Mouse (Mus musculus) gastrocnemius, postnatal 25 days (tissue): ENCODE results near the gene Tbp. TPM values are rescaled to one million over a fixed set of nuclear protein-coding genes. Genes with fewer than 3 reads are reported as not detected.
"Not testable (repeated sequence)": the region's sequence is repeated elsewhere in the genome, so short reads cannot be mapped to it uniquely, and the experiment has no call there.

Experiments
- DNase-seq: peaks from one replicate; pipeline ENCODE4 v3.0.0; 2022
- total RNA-seq, 2 experiments: library from RNA; stranded (reverse); gene quantifications; 1 replicate in 1 of 2; 2 replicates in 1 of 2; pipeline ENCODE4 v1.2.3; 2021

Gene Tbp
- total RNA-seq, 2 experiments from 2014 or later = 7.0 to 7.7 TPM

GRCm38 (mm10) chr17:15536457-15536904, 36.8 kb downstream of the Tbp start:
- DNase-seq = no peak

DNA sequence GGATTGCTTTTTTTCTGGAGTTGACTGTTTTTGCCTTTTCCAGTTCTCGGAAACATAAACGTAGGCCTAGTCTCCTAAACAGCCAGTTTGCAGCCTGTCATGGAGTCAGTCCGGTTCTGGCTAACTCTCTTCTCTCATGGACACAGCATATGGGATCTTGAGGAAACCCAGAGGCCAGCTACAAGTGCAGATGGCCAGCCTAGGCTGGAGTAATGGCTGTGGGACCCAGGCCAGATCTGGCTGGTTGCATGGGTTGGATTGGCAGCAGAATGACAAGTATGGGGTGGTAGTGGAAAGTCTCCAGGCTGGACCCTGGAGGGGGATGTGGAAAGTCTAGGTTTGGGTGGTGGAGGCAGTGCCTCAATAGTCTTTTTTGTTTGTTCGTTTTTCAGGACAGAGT, 40.6 kb downstream of the Tbp start:
- DNase-seq = no peak

GRCm38 (mm10) chr17:15543868-15544267, 44.2 kb downstream of the Tbp start:
- not testable (repeated sequence) for DNase-seq

GRCm38 (mm10) chr17:15546440-15546839, 46.8 kb downstream of the Tbp start:
- no peak for DNase-seq

- no peak for DNase-seq
These were observed 50.0 kb downstream of the Tbp start for GRCm38 (mm10) chr17:15549713-15550112.

DNA sequence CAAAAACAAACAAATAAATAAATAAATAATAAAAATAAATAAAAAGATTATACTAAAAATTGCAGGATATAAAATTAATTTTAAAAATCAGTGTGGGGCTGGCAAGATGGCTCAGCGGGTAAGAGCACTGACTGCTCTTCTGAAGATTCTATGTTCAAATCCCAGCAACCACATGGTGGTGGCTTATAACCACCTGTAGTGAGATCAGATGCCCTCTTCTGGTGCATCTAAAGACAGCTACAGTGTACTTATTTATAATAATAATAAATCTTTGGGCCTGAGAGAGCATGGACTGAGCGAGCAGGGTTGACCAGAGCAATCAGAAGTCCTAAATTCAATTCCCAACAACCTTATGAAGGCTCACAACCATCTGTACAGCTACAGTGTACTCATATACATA, 60.3 kb downstream of the Tbp start:
- no peak for DNase-seq

GRCm38 (mm10) chr17:15564014-15564927, 64.6 kb downstream of the Tbp start, which contains the start of gene Prdm9:
TSS of gene Prdm9 (minus strand) at chr17:15564354.
- peak; percentile 99 for DNase-seq

DNA sequence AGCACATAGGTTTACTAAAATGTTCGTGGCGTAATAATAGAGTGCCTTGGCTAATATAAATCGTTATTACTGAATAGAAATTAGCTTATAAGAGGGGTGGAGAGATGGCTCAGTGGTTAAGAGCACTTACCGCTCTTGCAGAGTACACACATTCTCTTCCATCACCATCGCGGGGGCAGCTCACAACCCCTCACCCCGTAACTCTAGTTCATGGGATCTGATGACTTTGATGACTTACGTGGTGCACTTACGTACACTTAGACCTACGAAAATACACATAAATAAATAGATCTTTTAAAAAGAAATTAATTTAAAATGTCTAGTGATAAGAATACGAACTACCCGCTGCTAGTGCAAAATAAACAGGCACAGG, 65.2 kb downstream of the Tbp start:
- DNase-seq = no peak

DNA sequence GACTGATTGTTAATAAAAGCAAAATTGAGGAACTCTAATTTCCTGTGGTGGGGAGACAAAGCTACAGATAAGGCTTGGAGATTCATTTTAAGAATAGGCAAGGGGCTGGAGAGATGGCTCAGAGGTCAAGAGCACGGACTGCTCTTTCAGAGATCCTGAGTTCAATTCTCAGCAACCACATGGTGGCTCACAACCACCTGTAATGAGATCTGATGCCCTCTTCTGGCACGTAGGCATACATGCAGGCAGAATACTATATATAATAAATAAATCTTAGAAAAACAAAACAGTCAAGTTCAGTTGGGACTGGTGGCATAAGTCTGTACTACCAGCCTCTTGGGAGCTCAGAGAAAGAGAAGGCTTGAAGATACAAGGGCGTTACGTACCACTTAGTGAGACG, 67.2 kb downstream of the Tbp start:
- no peak for DNase-seq

- DNase-seq = no peak
These were observed 75.4 kb downstream of the Tbp start for GRCm38 (mm10) chr17:15575056-15575455.

DNA sequence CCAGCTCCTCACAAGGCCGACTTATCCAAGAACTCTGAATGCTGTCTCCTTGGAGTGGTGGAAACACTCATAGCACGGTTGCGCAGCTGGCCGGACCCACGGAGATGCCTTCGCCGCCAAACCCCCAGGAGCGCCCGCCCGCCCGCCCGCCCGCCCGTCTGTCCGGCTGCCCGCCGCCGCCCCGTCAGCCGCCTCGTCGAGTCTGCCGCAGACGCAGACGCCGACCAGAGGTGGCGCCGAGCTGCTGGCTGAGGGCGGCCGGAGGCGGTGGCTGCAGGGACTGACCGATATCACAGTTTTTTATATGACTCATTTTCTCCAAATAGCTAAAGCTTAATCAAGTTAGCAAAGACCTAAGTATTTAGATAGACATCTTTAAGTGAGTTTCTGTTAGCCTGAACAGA, 77.6 kb downstream of the Tbp start:
- DNase-seq = peak; percentile 25

Other genes starting within 250 kb of the Tbp start
- 1 to 10 TPM; 3.4 to 3.8 TPM for gene Dll1, start 123.0 kb upstream of the Tbp start, total RNA-seq
- 10 to 100 TPM in 1 of 2 experiments, 1 to 10 TPM in 1; 8.6 to 10.3 TPM for gene Fam120b, start 103.7 kb upstream of the Tbp start, total RNA-seq
- gene Psmb1, start 137 bp upstream of the Tbp start, total RNA-seq = 100 to 1,000 TPM in 1 of 2 experiments, 10 to 100 TPM in 1; 84.4 to 104 TPM
- 10 to 100 TPM; 12.5 to 16.0 TPM for gene Pdcd2, start 27.4 kb downstream of the Tbp start, total RNA-seq
- 1 to 10 TPM; 3.0 to 3.3 TPM for gene Prdm9, start 64.5 kb downstream of the Tbp start, total RNA-seq
- 10 to 100 TPM; 12.1 to 12.3 TPM for gene Chd1, start 205.1 kb downstream of the Tbp start, total RNA-seq